Mouse (Mus musculus): ENCODE data around the gene Atp6v1c2. TPM values are rescaled to one million over a fixed set of nuclear protein-coding genes. Genes with fewer than 3 reads are reported as not detected.

Gene Atp6v1c2
- total and polyA plus RNA-seq, 3 experiments: 0.94 TPM; not detected in 2

DNA sequence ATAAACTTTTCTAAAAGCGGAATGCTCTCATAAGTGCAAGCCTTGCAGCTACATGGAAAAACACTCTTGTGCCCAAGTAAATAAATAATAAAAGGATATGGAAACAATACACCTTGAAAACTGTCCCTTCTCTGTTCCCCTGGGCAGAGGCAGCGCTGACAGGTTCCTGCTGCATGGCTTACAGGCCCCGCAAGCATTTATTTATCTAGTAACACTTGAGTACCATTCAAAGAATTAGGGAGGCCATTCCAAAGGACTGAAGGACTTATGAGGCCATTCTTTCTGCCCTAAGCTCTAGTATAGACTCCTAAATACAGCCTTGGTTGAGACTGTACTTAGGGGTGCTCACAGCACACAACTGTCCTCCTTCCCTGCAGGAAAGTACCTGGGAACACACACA lies 10.7 kb downstream of the Atp6v1c2 start:
- Histone ChIP-seq H3K27ac (no peak overlapping the region), H3K79me2 (replicated peaks; ENCODE audit: control insufficient read depth, insufficient read depth, low read length) (no peaks in the 10 kb centered on the region), H3K9ac (ENCODE audit: low read depth, low read length) (no peak overlapping the region), H3K4me1 (ENCODE audit: control insufficient read depth, insufficient read depth, low read length) (no peaks in the 10 kb centered on the region), H3K27me3 (ENCODE audit: control insufficient read depth, insufficient read depth, low read length) (no peaks in the 10 kb centered on the region), H3K4me3 (no peak overlapping the region), H3K36me3 (ENCODE audit: control insufficient read depth, insufficient read depth, low read length) (no peaks in the 10 kb centered on the region)
- 75% methylated on average over 3 of the region's 3 CpGs for WGBS
- intact Hi-C loops (cut with DNase I): no loop called here
- no peak for TF ChIP-seq CTCF (IDR thresholded peaks at IDR 0.05)
- no peak for TF ChIP-seq POLR2A (IDR thresholded peaks at IDR 0.05; ENCODE audit: insufficient read depth, low read depth, low read length)
- no peak for TF ChIP-seq EP300 (IDR thresholded peaks at IDR 0.05; ENCODE audit: insufficient read depth, low read depth, low read length)
- DNase-seq: no peak

DNA sequence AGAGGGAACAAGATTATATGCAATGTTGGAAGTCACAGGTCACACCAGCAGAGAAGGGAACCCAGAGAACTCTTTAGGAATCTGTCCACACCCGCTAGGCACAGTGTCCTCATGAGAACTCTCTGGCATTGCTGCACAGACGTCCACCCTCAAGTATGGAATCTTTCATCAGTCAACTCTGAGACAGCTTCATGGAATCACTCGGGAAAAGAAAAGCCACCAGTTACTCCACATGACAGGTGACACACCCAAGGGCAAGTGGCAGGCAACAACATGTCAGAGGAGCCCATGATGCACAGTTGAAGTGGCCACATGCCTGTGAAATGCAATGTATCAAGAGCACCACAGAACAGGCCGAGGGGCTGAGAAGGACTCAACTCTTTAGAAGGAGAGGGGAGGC lies 11.2 kb downstream of the Atp6v1c2 start:
- no peak overlapping the region for H3K27ac ChIP-seq
- no peak for TF ChIP-seq POLR2A (IDR thresholded peaks at IDR 0.05; ENCODE audit: insufficient read depth, low read depth, low read length)
- no peak for TF ChIP-seq CTCF (IDR thresholded peaks at IDR 0.05)
- TF ChIP-seq EP300 (IDR thresholded peaks at IDR 0.05; ENCODE audit: insufficient read depth, low read depth, low read length): no peak
- no peak for DNase-seq
- no peaks in the 10 kb centered on the region for H3K36me3 ChIP-seq (ENCODE audit: control insufficient read depth, insufficient read depth, low read length)
- H3K4me1 ChIP-seq (ENCODE audit: control insufficient read depth, insufficient read depth, low read length): no peaks in the 10 kb centered on the region
- no peak overlapping the region for H3K9ac ChIP-seq (ENCODE audit: low read depth, low read length)
- H3K27me3 ChIP-seq (ENCODE audit: control insufficient read depth, insufficient read depth, low read length): no peaks in the 10 kb centered on the region
- no peak overlapping the region for H3K4me3 ChIP-seq
- no peaks in the 10 kb centered on the region for H3K79me2 ChIP-seq (replicated peaks; ENCODE audit: control insufficient read depth, insufficient read depth, low read length)
- 47% methylated on average over 4 of the region's 4 CpGs for WGBS
- intact Hi-C loops (cut with DNase I): no loop called here

DNA sequence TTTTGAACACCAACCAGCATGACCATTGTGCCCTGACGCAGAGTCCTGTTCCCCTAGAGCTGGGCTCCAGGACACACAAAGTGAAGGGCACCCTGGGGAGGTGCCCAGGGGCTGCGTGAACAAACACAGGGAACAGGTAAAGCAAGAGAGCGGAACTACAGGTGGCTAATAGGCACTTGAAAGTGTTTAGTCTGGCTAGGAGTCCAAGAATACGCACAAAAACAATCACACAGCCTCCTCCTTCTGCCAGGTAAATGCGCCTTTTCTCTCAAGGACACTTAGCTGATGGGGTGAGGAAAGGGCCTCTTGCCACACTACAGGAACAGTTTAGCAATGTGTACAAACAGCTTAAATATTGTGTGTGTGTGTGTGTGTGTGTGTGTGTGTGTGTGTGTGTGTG lies 13.1 kb downstream of the Atp6v1c2 start:
- H3K79me2 ChIP-seq (replicated peaks; ENCODE audit: control insufficient read depth, insufficient read depth, low read length): no peaks in the 10 kb centered on the region
- no peak overlapping the region for H3K4me3 ChIP-seq
- intact Hi-C loops (cut with DNase I): no loop called here
- no peaks in the 10 kb centered on the region for H3K27me3 ChIP-seq (ENCODE audit: control insufficient read depth, insufficient read depth, low read length)
- TF ChIP-seq POLR2A (IDR thresholded peaks at IDR 0.05; ENCODE audit: insufficient read depth, low read depth, low read length): no peak
- TF ChIP-seq EP300 (IDR thresholded peaks at IDR 0.05; ENCODE audit: insufficient read depth, low read depth, low read length): no peak
- no peak for TF ChIP-seq CTCF (IDR thresholded peaks at IDR 0.05)
- no peaks in the 10 kb centered on the region for H3K4me1 ChIP-seq (ENCODE audit: control insufficient read depth, insufficient read depth, low read length)
- DNase-seq: no peak
- no peaks in the 10 kb centered on the region for H3K36me3 ChIP-seq (ENCODE audit: control insufficient read depth, insufficient read depth, low read length)
- 89% methylated on average over 5 of the region's 5 CpGs for WGBS
- no peak overlapping the region for H3K9ac ChIP-seq (ENCODE audit: low read depth, low read length)
- H3K27ac ChIP-seq: no peak overlapping the region

DNA sequence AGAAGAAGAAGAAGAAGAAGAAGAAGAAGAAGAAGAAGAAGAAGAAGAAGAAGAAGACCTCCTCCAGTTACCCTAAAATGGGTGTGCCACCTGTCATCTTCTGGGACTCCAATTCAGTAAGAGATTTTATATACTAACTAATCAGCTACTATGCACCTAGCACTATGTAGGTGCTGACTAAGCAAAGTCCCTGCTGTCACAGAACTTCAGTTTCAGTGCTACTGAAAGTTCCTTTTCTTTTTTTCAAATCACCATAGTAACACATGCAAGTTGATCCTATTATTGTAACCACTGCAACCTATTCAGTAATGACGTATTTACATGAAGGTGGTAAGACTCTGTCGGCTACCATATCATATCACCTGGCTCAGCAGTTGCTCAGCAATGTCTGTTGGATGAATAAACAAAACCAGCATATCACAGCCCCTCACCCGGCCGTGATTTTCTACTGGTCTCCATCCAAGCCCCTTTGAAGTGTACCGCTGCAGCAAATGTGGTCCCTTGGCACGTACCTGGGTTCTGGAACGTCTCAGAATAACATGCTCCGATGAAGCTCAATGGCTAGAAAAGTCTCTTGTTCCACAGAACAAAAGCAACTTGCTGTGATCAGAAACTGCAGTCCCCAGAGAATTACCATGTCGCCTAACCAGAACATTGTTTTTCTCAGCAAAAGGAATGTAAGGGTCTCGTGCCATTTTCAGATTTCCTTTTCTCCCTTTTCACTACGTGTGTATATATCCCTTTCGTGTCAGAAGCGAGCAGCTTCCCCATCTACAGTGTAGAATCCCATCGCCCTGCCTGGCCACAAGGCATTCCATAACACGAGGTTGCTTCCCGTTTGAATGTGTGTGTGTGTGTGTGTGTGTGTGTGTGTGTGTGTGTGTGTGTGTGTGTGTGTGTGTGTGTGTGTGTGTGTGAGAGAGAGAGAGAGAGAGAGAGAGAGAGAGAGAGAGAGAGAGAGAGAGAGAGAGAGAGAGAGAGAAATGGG lies 18.0 kb downstream of the Atp6v1c2 start:
- Histone ChIP-seq H3K4me1 (ENCODE audit: control insufficient read depth, insufficient read depth, low read length) (no peaks in the 10 kb centered on the region), H3K27me3 (ENCODE audit: control insufficient read depth, insufficient read depth, low read length) (no peaks in the 10 kb centered on the region), H3K36me3 (ENCODE audit: control insufficient read depth, insufficient read depth, low read length) (no peaks in the 10 kb centered on the region), H3K79me2 (replicated peaks; ENCODE audit: control insufficient read depth, insufficient read depth, low read length) (no peaks in the 10 kb centered on the region), H3K9ac (ENCODE audit: low read depth, low read length) (no peak overlapping the region), H3K27ac (no peak overlapping the region), H3K4me3 (no peak overlapping the region)
- intact Hi-C loops (cut with DNase I): no loop called here
- WGBS: 65% methylated on average over 16 of the region's 16 CpGs
- no peak for DNase-seq
- no peak for TF ChIP-seq POLR2A (IDR thresholded peaks at IDR 0.05; ENCODE audit: insufficient read depth, low read depth, low read length)
- TF ChIP-seq CTCF (IDR thresholded peaks at IDR 0.05): no peak
- TF ChIP-seq EP300 (IDR thresholded peaks at IDR 0.05; ENCODE audit: insufficient read depth, low read depth, low read length): no peak

DNA sequence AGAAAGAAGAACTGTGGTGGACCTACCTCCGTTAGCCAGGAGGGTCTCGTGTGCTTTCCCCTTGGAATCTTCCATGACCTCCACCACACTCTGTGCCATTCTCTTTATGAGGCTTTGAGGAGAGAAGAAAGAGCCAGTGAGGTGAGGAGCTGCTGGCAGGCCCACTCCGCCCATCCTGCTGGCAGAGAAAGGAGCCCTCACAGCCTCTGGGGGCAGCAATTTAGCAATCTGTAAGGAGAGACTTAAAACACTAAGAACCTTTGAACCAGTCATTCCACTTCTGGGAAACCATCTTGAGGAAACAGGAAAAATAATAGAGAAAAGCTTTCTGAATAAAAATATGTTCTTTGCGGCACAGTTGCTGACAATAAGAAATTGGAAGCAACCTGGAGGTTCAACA lies 20.9 kb downstream of the Atp6v1c2 start:
- TF ChIP-seq CTCF (IDR thresholded peaks at IDR 0.05) (no peak), EP300 (IDR thresholded peaks at IDR 0.05; ENCODE audit: insufficient read depth, low read depth, low read length) (no peak), POLR2A (IDR thresholded peaks at IDR 0.05; ENCODE audit: insufficient read depth, low read depth, low read length) (no peak)
- H3K27me3 ChIP-seq (ENCODE audit: control insufficient read depth, insufficient read depth, low read length): no peaks in the 10 kb centered on the region
- intact Hi-C loops (cut with DNase I): no loop called here
- WGBS: 66% methylated on average over 4 of the region's 4 CpGs
- H3K79me2 ChIP-seq (replicated peaks; ENCODE audit: control insufficient read depth, insufficient read depth, low read length): no peaks in the 10 kb centered on the region
- no peaks in the 10 kb centered on the region for H3K4me1 ChIP-seq (ENCODE audit: control insufficient read depth, insufficient read depth, low read length)
- no peak overlapping the region for H3K9ac ChIP-seq (ENCODE audit: low read depth, low read length)
- no peak overlapping the region for H3K4me3 ChIP-seq
- no peak for DNase-seq
- no peaks in the 10 kb centered on the region for H3K36me3 ChIP-seq (ENCODE audit: control insufficient read depth, insufficient read depth, low read length)
- no peak overlapping the region for H3K27ac ChIP-seq

DNA sequence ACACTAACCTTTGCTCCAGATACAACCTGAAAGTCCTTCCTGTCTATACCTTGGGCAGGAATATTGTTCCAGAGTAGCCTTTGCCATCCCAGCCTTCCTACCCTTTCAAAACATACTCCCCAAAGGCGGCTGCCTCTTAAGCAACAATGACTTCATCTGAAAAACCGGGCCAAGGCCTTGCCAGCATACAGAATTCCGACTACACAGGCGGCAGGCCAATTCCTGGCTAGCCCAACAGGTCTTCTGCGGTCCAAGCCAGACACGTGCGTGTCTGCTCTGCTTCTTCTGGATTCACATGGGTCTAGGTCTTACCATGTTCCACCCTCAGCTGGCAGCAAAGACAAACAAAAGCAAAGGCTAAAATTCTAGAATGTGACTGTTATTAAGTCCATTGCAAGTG lies 23.7 kb downstream of the Atp6v1c2 start:
- no peak for TF ChIP-seq POLR2A (IDR thresholded peaks at IDR 0.05; ENCODE audit: insufficient read depth, low read depth, low read length)
- TF ChIP-seq CTCF (IDR thresholded peaks at IDR 0.05): no peak
- H3K9ac ChIP-seq (ENCODE audit: low read depth, low read length): no peak overlapping the region
- no peak overlapping the region for H3K27ac ChIP-seq
- intact Hi-C loops (cut with DNase I): no loop called here
- no peaks in the 10 kb centered on the region for H3K79me2 ChIP-seq (replicated peaks; ENCODE audit: control insufficient read depth, insufficient read depth, low read length)
- peak in 1 of 2 experiments; percentile 56 for DNase-seq
- no peaks in the 10 kb centered on the region for H3K4me1 ChIP-seq (ENCODE audit: control insufficient read depth, insufficient read depth, low read length)
- no peaks in the 10 kb centered on the region for H3K36me3 ChIP-seq (ENCODE audit: control insufficient read depth, insufficient read depth, low read length)
- H3K27me3 ChIP-seq (ENCODE audit: control insufficient read depth, insufficient read depth, low read length): no peaks in the 10 kb centered on the region
- 71% methylated on average over 7 of the region's 7 CpGs for WGBS
- no peak overlapping the region for H3K4me3 ChIP-seq

Data from heart, adult 2 months (tissue).